Mouse (Mus musculus): Measurements from ENCODE around the gene Gls2.
"Not testable (repeated sequence)": the region's sequence is repeated elsewhere in the genome, so short reads cannot be mapped to it uniquely, and the experiment has no call there.

Gls2 gene

GRCm38 (mm10) chr10:128194024-128194550 is at the start of gene Gls2:
Gene Gls2 (plus strand): TSS chr10:128194457.
- peak; percentile 100 for DNase-seq (ENCODE audit: low read depth, low spot score)

GRCm38 (mm10) chr10:128144961-128145360 is 49.3 kb upstream of the Gls2 start:
- no peak for DNase-seq (ENCODE audit: low read depth, low spot score)

GRCm38 (mm10) chr10:128148789-128149365 is 45.4 kb upstream of the Gls2 start:
- DNase-seq (ENCODE audit: low read depth, low spot score): no peak

- DNase-seq (ENCODE audit: low read depth, low spot score): peak; percentile 97
Observed at GRCm38 (mm10) chr10:128149592-128149991, 44.7 kb upstream of the Gls2 start.

- no peak for DNase-seq (ENCODE audit: low read depth, low spot score)
Observed at GRCm38 (mm10) chr10:128150941-128151340, 43.3 kb upstream of the Gls2 start.

- no peak for DNase-seq (ENCODE audit: low read depth, low spot score)
Observed at GRCm38 (mm10) chr10:128153978-128154377, 40.3 kb upstream of the Gls2 start.

GRCm38 (mm10) chr10:128165726-128166125 is 28.5 kb upstream of the Gls2 start:
- not testable (repeated sequence) for DNase-seq (ENCODE audit: low read depth, low spot score)

GRCm38 (mm10) chr10:128167091-128167490 is 27.2 kb upstream of the Gls2 start:
- no peak for DNase-seq (ENCODE audit: low read depth, low spot score)

GRCm38 (mm10) chr10:128171348-128171747 is 22.9 kb upstream of the Gls2 start:
- peak; percentile 68 for DNase-seq (ENCODE audit: low read depth, low spot score)

GRCm38 (mm10) chr10:128175302-128175701 is 19.0 kb upstream of the Gls2 start:
- DNase-seq (ENCODE audit: low read depth, low spot score): no peak

GRCm38 (mm10) chr10:128175996-128176755 is 18.1 kb upstream of the Gls2 start:
- peak; percentile 54 for DNase-seq (ENCODE audit: low read depth, low spot score)

GRCm38 (mm10) chr10:128177316-128177715 is 16.9 kb upstream of the Gls2 start:
- no peak for DNase-seq (ENCODE audit: low read depth, low spot score)

GRCm38 (mm10) chr10:128179989-128180388 is 14.3 kb upstream of the Gls2 start, which contains the start of gene Rbms2:
Gene Rbms2 (minus strand): TSS chr10:128180297.
- DNase-seq (ENCODE audit: low read depth, low spot score): no peak

- peak; percentile 65 for DNase-seq (ENCODE audit: low read depth, low spot score)
Observed at GRCm38 (mm10) chr10:128184296-128184695, 10.0 kb upstream of the Gls2 start.

- DNase-seq (ENCODE audit: low read depth, low spot score): no peak
Observed at GRCm38 (mm10) chr10:128185277-128185940, 8.8 kb upstream of the Gls2 start.

GRCm38 (mm10) chr10:128185959-128186358 is 8.3 kb upstream of the Gls2 start:
- peak; percentile 95 for DNase-seq (ENCODE audit: low read depth, low spot score)

- peak; percentile 96 for DNase-seq (ENCODE audit: low read depth, low spot score)
Observed at GRCm38 (mm10) chr10:128187181-128187605, 7.1 kb upstream of the Gls2 start.

GRCm38 (mm10) chr10:128188242-128188877 is 5.9 kb upstream of the Gls2 start:
- peak; percentile 88 for DNase-seq (ENCODE audit: low read depth, low spot score)

- no peak for DNase-seq (ENCODE audit: low read depth, low spot score)
Observed at GRCm38 (mm10) chr10:128191472-128191871, 2.8 kb upstream of the Gls2 start.

- not testable (repeated sequence) for DNase-seq (ENCODE audit: low read depth, low spot score)
Observed at GRCm38 (mm10) chr10:128192030-128192766, 2.1 kb upstream of the Gls2 start.

GRCm38 (mm10) chr10:128193113-128193512 is 1.1 kb upstream of the Gls2 start:
- DNase-seq (ENCODE audit: low read depth, low spot score): no peak
